Mouse (Mus musculus) spleen, adult 2 months (tissue): ENCODE results near the gene Crnkl1.

Source experiments
- CTCF ChIP-seq: fragments of 200-500 bp; IDR thresholded peaks from 2 replicates; pipeline ENCODE4 v1.5.1; 2011; ENCODE audit warnings: mild to moderate bottlenecking, inconsistent platforms; ENCODE audit not compliant: insufficient read depth, insufficient read length, insufficient replicate concordance; ENCODE audit errors: extremely low read depth
- POLR2A ChIP-seq: fragments of 200-500 bp; IDR thresholded peaks from 2 replicates; pipeline ENCODE4 v1.6.1; 2011; ENCODE audit warnings: low read depth, low read length, inconsistent platforms

- TF ChIP-seq CTCF (no peak), POLR2A (no peak)
These were observed 9.5 kb upstream of the Crnkl1 start for GRCm38 (mm10) chr2:145944286-145944685.
